Mouse (Mus musculus): ENCODE results near the gene Tomm40l. TPM values are rescaled to one million over a fixed set of nuclear protein-coding genes. Genes with fewer than 3 reads are reported as not detected.
"Not testable (repeated sequence)": the region's sequence is repeated elsewhere in the genome, so short reads cannot be mapped to it uniquely, and the experiment has no call there.

Gene Tomm40l
- total RNA-seq, 2 experiments from 2014 or later, result 71.4 to 71.6 TPM

- intact Hi-C loops (cut with DNase I), result loop anchor here (5.0 to 10.0 kb wide), 2 partner anchors 140 to 358 kb away; partner anchors contain the start of gene Cfap126
- DNase-seq (ENCODE audit: extremely low spot score in 1 of 2, low spot score in 2 of 2), result no peak
These were observed 30.1 kb upstream of the Tomm40l start for GRCm38 (mm10) chr1:171252415-171252814.

- intact Hi-C loops (cut with DNase I), result loop anchor here (5.0 to 10.0 kb wide), 2 partner anchors 139 to 357 kb away; partner anchors contain the start of gene Cfap126
- DNase-seq (ENCODE audit: extremely low spot score in 1 of 2, low spot score in 2 of 2), result peak in 1 of 2 experiments; percentile 61
These were observed 29.4 kb upstream of the Tomm40l start for GRCm38 (mm10) chr1:171251594-171252324.

GRCm38 (mm10) chr1:171250680-171251593 lies 28.6 kb upstream of the Tomm40l start, which contains the start of gene Ndufs2:
Gene Ndufs2 (minus strand): TSS chr1:171251388.
- intact Hi-C loops (cut with DNase I), result loop anchor here (5.0 to 10.0 kb wide), 2 partner anchors 139 to 356 kb away; partner anchors contain the start of gene Cfap126
- peak in 1 of 2 experiments; percentile 48 for DNase-seq (ENCODE audit: extremely low spot score in 1 of 2, low spot score in 2 of 2)

GRCm38 (mm10) chr1:171249913-171250600 lies 27.7 kb upstream of the Tomm40l start, which contains the start of gene Adamts4:
Gene Adamts4 (plus strand): TSS chr1:171250421.
- intact Hi-C loops (cut with DNase I), result loop anchor here (5.0 to 10.0 kb wide), 2 partner anchors 138 to 355 kb away; partner anchors contain the start of gene Cfap126

GRCm38 (mm10) chr1:171248386-171249226 lies 26.3 kb upstream of the Tomm40l start:
- no peak for DNase-seq (ENCODE audit: extremely low spot score in 1 of 2, low spot score in 2 of 2)
- intact Hi-C loops (cut with DNase I), result no loop called here

More at GRCm38 (mm10) chr1:171249913-171250600, 27.7 kb upstream of the Tomm40l start, which contains the start of gene Adamts4:
- peak in 1 of 2 experiments; percentile 69 for DNase-seq (ENCODE audit: extremely low spot score in 1 of 2, low spot score in 2 of 2)

GRCm38 (mm10) chr1:171247916-171248315 lies 25.6 kb upstream of the Tomm40l start:
- intact Hi-C loops (cut with DNase I), result loop anchor here (2.0 kb wide), 1 partner anchor 25 kb away; the partner anchor contains the start of gene Tomm40l
- DNase-seq (ENCODE audit: extremely low spot score in 1 of 2, low spot score in 2 of 2), result no peak

- no peak for DNase-seq (ENCODE audit: extremely low spot score in 1 of 2, low spot score in 2 of 2)
- intact Hi-C loops (cut with DNase I), result loop anchor here (2.0 kb wide), 1 partner anchor 25 kb away; the partner anchor contains the start of gene Tomm40l
These were observed 25.1 kb upstream of the Tomm40l start for GRCm38 (mm10) chr1:171247453-171247841.

GRCm38 (mm10) chr1:171246709-171247452 lies 24.6 kb upstream of the Tomm40l start:
- peak; percentile 97 to 98 for DNase-seq (ENCODE audit: extremely low spot score in 1 of 2, low spot score in 2 of 2)
- intact Hi-C loops (cut with DNase I), result loop anchor here (2.0 kb wide), 1 partner anchor 24 kb away; the partner anchor contains the start of gene Tomm40l

- DNase-seq (ENCODE audit: extremely low spot score in 1 of 2, low spot score in 2 of 2), result no peak
- intact Hi-C loops (cut with DNase I), result no loop called here
These were observed 23.0 kb upstream of the Tomm40l start for GRCm38 (mm10) chr1:171245353-171245752.

GRCm38 (mm10) chr1:171241952-171242351 lies 19.6 kb upstream of the Tomm40l start:
- intact Hi-C loops (cut with DNase I); DNase-seq (ENCODE audit: extremely low spot score in 1 of 2, low spot score in 2 of 2): not testable (repeated sequence)

GRCm38 (mm10) chr1:171240911-171241310 lies 18.6 kb upstream of the Tomm40l start:
- intact Hi-C loops (cut with DNase I), result no loop called here
- DNase-seq (ENCODE audit: extremely low spot score in 1 of 2, low spot score in 2 of 2), result no peak

GRCm38 (mm10) chr1:171239992-171240744 lies 17.9 kb upstream of the Tomm40l start:
- intact Hi-C loops (cut with DNase I), result no loop called here
- DNase-seq (ENCODE audit: extremely low spot score in 1 of 2, low spot score in 2 of 2), result no peak

- DNase-seq (ENCODE audit: extremely low spot score in 1 of 2, low spot score in 2 of 2), result peak in 1 of 2 experiments; percentile 69
- intact Hi-C loops (cut with DNase I), result no loop called here
These were observed 16.1 kb upstream of the Tomm40l start for GRCm38 (mm10) chr1:171238463-171238862.

- no peak for DNase-seq (ENCODE audit: extremely low spot score in 1 of 2, low spot score in 2 of 2)
- intact Hi-C loops (cut with DNase I), result no loop called here
These were observed 15.1 kb upstream of the Tomm40l start for GRCm38 (mm10) chr1:171237438-171237837.

GRCm38 (mm10) chr1:171235791-171236190 lies 13.5 kb upstream of the Tomm40l start:
- intact Hi-C loops (cut with DNase I), result no loop called here
- DNase-seq (ENCODE audit: extremely low spot score in 1 of 2, low spot score in 2 of 2), result no peak

- no peak for DNase-seq (ENCODE audit: extremely low spot score in 1 of 2, low spot score in 2 of 2)
- intact Hi-C loops (cut with DNase I), result no loop called here
These were observed 12.2 kb upstream of the Tomm40l start for GRCm38 (mm10) chr1:171234538-171234937.
